Mouse (Mus musculus): ENCODE data around the gene Bsg. TPM values are rescaled to one million over a fixed set of nuclear protein-coding genes. Genes with fewer than 3 reads are reported as not detected.

The Bsg gene
- total RNA-seq, 2 experiments from 2014 or later: 650 to 673 TPM

GRCm38 (mm10) chr10:79681591-79682245, 22.6 kb upstream of the Bsg start, which contains the start of gene Cdc34:
Gene Cdc34 (plus strand): TSS chr10:79682195.
- intact Hi-C loops (cut with DNase I): loop anchor here (1.0 to 10.0 kb wide), 2 partner anchors 12 to 1873 kb away; partner anchors contain the start of genes Aes and Tpgs1
- peak; percentile 100 for DNase-seq (ENCODE audit: low spot score in 2 of 2)

GRCm38 (mm10) chr10:79682551-79682915, 21.8 kb upstream of the Bsg start:
- intact Hi-C loops (cut with DNase I): loop anchor here (10.0 kb wide), 1 partner anchor 1872 kb away; the partner anchor contains the start of gene Aes
- no peak for DNase-seq (ENCODE audit: low spot score in 2 of 2)

GRCm38 (mm10) chr10:79682916-79683582, 21.2 kb upstream of the Bsg start:
- intact Hi-C loops (cut with DNase I): loop anchor here (10.0 kb wide), 1 partner anchor 1872 kb away; the partner anchor contains the start of gene Aes
- peak; percentile 54 to 57 for DNase-seq (ENCODE audit: low spot score in 2 of 2)

- intact Hi-C loops (cut with DNase I): loop anchor here (10.0 kb wide), 1 partner anchor 1871 kb away; the partner anchor contains the start of gene Aes
- DNase-seq (ENCODE audit: low spot score in 2 of 2): no peak
Observed at GRCm38 (mm10) chr10:79683726-79684640, 20.3 kb upstream of the Bsg start.

GRCm38 (mm10) chr10:79684770-79685600, 19.3 kb upstream of the Bsg start:
- DNase-seq (ENCODE audit: low spot score in 2 of 2): no peak
- intact Hi-C loops (cut with DNase I): loop anchor here (10.0 kb wide), 1 partner anchor 1870 kb away; the partner anchor contains the start of gene Aes

- DNase-seq (ENCODE audit: low spot score in 2 of 2): no peak
- intact Hi-C loops (cut with DNase I): loop anchor here (10.0 kb wide), 1 partner anchor 1869 kb away; the partner anchor contains the start of gene Aes
Observed at GRCm38 (mm10) chr10:79686219-79686618, 18.1 kb upstream of the Bsg start.

DNA sequence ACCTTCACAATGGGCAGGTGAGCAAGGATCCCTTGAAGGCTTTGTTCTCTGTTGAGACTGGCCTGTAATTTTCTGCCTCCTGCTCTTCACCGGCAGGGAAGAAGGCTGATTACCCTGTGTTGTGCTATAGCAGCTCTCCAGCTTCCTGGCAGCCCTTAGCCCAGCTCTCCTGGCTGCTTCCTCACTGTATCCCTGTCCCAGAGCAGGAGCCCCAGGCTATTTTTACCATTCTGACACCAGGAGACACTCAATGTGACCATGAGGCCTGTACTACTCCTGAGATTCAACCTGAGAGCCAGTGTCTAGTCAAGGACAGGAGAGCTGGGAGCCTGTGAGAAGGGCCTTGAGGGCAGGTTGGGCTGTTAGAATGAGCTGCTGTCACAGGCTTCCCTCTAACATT, 17.6 kb upstream of the Bsg start:
- intact Hi-C loops (cut with DNase I): loop anchor here (10.0 kb wide), 1 partner anchor 1868 kb away; the partner anchor contains the start of gene Aes

GRCm38 (mm10) chr10:79687513-79687912, 16.8 kb upstream of the Bsg start:
- no peak for DNase-seq (ENCODE audit: low spot score in 2 of 2)
- intact Hi-C loops (cut with DNase I): loop anchor here (10.0 kb wide), 1 partner anchor 1867 kb away; the partner anchor contains the start of gene Aes

More for the DNA sequence above, 17.6 kb upstream of the Bsg start:
- DNase-seq (ENCODE audit: low spot score in 2 of 2): no peak

GRCm38 (mm10) chr10:79688720-79689119, 15.6 kb upstream of the Bsg start, which contains the start of gene Gzmm:
Gene Gzmm (plus strand): TSS chr10:79689020.
- intact Hi-C loops (cut with DNase I): loop anchor here (10.0 kb wide), 1 partner anchor 1866 kb away; the partner anchor contains the start of gene Aes
- DNase-seq (ENCODE audit: low spot score in 2 of 2): no peak

GRCm38 (mm10) chr10:79689178-79689577, 15.1 kb upstream of the Bsg start:
- intact Hi-C loops (cut with DNase I): loop anchor here (10.0 kb wide), 1 partner anchor 1866 kb away; the partner anchor contains the start of gene Aes
- DNase-seq (ENCODE audit: low spot score in 2 of 2): no peak

GRCm38 (mm10) chr10:79691986-79692548, 12.2 kb upstream of the Bsg start:
- DNase-seq (ENCODE audit: low spot score in 2 of 2): no peak
- intact Hi-C loops (cut with DNase I): no loop called here

- intact Hi-C loops (cut with DNase I): no loop called here
- DNase-seq (ENCODE audit: low spot score in 2 of 2): no peak
Observed at GRCm38 (mm10) chr10:79693580-79694378, 10.5 kb upstream of the Bsg start.

- DNase-seq (ENCODE audit: low spot score in 2 of 2): no peak
- intact Hi-C loops (cut with DNase I): no loop called here
Observed at GRCm38 (mm10) chr10:79694379-79694655, 10.0 kb upstream of the Bsg start.

DNA sequence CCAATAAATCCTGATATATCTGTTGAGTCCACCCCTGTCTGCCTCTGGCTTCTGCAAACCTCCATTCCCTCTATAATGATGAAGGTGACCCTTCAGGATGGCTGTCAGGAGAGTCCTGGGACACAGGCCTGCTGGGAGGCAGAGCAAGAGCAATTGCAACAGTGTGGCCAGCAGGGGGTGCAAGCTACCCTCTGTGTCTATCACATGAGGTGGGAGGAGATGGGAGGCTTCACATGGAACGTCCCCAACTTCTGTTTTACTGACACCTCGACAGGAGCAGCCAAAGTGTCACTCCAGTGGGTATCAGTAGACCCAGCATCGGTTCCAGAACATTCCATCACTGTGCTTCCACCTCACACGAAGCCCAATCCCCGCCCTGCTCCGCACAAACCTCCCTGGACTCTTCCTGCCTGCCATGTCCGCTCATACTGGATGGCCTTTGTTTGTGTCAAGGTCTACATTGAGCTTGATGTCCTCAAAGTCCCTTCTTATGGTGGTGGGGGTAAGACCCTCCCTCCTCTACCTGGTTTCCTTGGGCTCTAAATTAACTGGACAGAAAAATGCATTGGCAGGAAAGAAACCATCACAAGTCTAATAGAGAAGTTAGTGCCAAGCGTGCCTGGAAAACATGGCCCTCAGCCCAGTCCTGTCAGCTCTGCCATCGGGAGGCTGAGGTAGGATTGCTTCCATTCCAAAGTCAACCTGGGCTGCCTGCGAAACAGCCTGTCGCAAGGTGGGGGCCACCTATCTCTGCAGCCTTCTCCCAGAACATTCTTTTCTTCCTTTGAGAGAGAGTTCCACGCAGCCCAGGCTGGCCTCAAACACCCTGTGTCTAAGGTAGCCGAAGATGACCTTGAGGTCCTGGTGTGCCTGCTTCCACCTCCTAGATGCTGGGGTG, 8.8 kb upstream of the Bsg start:
- intact Hi-C loops (cut with DNase I): loop anchor here (1.0 to 5.0 kb wide), 2 partner anchors 31 to 92 kb away; no protein-coding TSS in a partner anchor
- peak in 1 of 2 experiments; percentile 68 for DNase-seq (ENCODE audit: low spot score in 2 of 2)

DNA sequence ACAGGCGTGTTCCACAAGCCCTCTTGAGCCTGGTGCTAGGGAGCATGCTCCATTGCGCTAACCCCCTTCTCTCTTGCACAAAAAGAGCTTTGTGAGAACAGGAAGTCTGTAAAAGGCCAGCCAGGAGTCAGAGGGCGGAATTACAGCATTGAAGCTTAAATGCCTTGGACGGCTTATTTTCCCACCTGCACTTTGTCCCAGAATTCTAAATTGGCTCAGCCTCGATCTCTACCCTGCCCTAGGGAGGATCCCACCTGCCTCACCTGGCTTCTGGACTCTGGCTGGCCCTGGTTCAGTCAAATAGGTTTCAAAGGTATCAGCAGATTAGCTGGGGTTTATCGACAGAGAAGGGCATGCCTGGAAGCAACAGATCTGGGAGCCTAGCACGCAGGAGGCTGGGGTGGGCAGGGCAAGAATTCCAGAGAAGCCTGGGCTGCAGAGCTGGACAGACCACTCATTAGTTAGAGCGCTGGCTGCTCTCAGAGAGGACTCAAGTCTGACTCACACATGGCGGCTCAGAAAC, 8.1 kb upstream of the Bsg start:
- no peak for DNase-seq (ENCODE audit: low spot score in 2 of 2)
- intact Hi-C loops (cut with DNase I): loop anchor here (5.0 kb wide), 1 partner anchor 91 kb away; no protein-coding TSS in a partner anchor

DNA sequence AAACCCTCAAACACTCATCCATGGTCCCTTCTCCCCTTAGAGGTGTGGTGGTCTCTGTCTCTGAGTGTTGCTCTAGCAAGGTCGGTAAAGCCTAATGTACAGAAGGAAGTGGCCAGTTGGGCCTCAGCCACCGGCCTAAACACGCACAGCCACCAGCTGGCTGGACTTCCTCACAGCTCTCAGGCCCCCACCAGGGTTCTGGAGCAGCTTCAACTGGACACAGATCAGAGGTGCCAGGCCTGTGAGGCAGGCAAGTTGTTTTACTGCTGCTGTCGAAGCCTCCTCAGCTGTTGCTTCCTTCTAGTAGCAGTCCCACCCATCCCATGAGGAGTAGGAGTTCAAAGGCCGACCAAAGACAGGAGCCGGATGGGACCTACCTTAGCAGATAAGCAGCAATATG, 6.4 kb upstream of the Bsg start:
- intact Hi-C loops (cut with DNase I): loop anchor here (5.0 kb wide), 1 partner anchor 89 kb away; no protein-coding TSS in a partner anchor
- DNase-seq (ENCODE audit: low spot score in 2 of 2): no peak

Measured in left cerebral cortex, postnatal 25 days (tissue).